Mouse (Mus musculus) right cerebral cortex, postnatal 10 days (tissue): Measurements from ENCODE around the gene Cemip.

Source experiments
- DNase-seq, 2 experiments: peaks; one replicate each; pipeline ENCODE4 v3.0.0; 2021; ENCODE audit warnings: low spot score in 2 of 2

Cemip gene

GRCm38 (mm10) chr7:84096501-84096900 is 10.2 kb upstream of the Cemip start:
- peak; percentile 54 to 73 for DNase-seq

DNA sequence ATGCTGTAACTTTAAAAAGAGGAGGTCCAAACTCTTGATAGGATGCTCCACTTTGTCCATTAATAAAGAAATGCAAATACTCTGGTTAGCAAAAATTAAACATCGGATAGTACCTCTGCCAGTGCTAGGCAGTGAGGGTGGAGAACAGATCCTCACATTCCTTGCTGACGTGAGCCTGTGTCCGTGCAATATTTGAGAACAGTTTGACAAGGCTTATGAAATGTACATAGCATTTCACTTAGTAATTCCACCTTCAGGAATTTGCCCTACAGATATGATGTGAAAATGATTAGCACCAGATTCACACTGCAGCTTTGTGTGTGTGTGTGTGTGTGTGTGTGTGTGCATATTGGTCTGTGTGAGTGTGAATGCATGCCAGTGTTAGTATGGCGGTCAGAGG is 4.5 kb upstream of the Cemip start:
- DNase-seq, result no peak

DNA sequence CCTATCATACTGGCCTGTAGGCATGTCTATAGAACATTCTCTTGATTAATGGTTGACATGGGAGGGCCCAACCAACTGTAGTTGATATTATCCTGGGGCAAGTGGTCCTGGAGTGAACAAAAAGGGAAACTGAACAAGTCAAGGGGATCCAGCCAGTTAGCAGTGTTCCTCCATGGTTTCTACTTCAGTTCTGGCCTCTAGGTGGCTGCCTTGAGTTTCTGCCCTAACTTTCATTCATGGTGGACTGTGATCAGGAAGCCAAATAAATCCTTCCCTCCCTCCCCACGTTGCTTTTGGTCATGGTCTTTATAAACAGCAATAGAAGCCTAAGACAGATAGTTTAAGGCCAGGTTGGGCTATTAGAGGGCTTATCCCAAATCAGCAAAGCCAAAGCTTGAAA is 3.5 kb upstream of the Cemip start:
- no peak for DNase-seq

DNA sequence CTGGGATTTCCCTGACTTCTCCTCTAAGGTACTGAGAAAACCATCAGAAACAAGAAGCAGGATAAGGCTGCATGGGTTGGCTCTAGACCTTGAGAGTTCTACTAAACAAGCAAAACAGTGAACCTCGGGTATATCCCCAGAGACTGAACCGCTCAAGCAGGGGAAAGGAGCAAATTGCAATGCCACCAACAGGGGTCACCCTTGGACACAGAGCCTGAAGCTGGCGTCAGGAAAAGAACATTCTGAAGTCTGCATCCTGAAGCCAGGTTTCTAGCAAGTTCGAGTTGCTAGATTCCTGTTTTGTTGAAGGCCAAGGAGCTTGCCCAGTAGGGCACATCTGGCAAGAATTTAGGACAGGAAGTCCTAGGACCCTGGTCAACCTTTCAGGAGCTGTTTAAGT is 2.7 kb upstream of the Cemip start:
- peak; percentile 69 to 82 for DNase-seq

- no peak for DNase-seq
Observed at GRCm38 (mm10) chr7:84088191-84088590, 1.9 kb upstream of the Cemip start.

DNA sequence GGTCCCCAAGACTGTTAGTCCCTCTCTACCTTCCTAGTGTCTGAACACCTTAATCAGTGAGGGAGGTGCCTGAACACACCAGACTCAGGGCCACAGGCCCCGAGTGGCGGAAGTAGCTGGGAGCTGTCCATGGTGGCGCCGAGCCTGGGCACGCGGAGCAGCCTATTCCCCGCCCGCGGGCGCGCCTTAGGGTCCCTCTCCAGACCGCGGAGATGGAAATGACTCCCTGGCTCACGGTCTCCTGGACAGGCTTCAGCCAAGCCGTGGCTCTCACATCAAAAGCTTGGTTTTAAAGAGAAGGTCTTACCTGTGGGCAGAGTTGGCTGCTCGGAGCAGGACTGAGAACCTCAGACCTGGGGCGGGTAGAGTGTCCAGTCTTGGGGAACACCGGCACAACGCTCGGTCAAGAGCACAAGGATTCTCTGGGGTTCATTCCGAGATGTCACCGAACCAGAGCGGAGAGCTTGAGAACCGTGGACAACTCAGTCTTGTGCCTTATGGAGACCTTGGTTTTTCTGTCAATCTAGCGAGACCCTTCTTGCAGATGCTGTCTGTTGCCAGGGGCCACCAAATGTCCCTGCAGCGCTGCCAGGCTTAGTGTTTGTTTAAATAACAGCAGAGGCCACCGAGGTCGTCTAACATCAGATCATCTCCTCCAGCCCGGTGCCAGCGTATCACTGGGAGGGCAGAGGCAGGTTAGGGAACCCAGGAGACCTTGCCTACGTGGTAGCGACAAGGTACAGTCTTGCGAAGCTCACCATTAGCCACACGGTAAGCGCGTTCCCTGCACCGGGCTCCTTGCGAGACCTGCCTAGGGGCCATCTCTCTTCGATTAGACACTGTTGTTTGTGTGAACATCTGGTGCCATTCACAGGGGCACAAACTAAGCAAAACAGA is 1.0 kb downstream of the Cemip start:
- peak; percentile 30 to 36 for DNase-seq

- no peak for DNase-seq
Observed at GRCm38 (mm10) chr7:84077257-84078013, 8.9 kb downstream of the Cemip start.

- DNase-seq, result no peak
Observed at GRCm38 (mm10) chr7:84074266-84074665, 12.0 kb downstream of the Cemip start.

DNA sequence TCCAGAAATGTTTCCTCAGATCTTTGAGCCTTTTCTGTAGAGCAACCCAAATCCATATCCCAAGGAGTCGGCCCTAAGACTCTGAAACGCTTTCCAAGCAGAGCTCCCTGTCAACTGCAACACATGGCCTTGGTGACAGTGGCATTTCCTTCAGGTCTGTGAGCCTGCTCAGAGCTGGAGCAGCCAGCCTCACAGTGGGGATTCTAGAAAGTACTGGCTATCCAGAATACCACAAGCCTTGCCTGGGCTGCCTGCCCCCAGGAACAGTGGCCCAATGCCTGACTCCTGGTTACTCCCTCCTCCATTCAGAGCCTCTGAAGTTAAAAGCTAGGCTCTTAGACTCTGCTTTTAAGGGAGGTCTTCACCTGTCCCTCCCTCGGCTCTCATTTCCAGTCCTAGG is 12.4 kb downstream of the Cemip start:
- DNase-seq, result no peak

DNA sequence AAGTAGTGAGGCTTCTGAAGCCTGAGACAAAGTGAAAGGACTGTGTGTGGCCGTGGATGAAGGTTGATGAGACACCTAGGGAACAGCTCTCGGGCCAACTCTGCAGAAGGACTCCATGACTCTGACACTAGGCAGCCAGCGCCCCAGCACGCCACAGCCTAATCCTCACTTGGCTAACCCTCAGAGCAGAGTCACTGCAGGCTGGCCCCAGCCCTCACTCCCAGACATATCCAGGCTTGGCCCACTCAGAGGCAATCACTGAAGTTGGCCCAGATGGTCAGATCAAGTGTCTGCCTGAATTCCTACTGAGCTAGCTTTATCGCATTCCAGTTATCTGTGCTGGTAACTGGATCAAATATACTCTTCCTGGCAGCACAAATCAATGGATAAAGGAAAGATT is 17.4 kb downstream of the Cemip start:
- no peak for DNase-seq

DNA sequence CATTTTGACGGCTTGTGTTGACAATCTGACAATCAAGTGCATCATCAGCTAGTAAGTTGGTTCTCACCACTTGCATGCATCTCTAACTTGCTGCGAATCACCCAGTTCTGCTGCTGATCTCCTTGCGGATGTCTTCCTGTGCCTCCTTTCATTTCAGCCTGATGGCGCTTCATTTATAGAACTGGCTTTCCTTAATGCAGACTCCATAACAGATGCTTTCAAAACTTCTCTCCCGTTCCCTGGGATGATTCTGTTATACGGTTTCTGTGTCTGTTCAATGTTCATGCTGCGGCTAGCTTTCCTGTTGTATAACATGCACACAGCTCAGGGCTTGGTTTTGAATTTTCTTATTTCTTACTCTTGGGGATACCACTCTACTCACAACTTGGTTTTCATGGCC is 26.5 kb downstream of the Cemip start:
- peak in 1 of 2 experiments; percentile 36 for DNase-seq

DNA sequence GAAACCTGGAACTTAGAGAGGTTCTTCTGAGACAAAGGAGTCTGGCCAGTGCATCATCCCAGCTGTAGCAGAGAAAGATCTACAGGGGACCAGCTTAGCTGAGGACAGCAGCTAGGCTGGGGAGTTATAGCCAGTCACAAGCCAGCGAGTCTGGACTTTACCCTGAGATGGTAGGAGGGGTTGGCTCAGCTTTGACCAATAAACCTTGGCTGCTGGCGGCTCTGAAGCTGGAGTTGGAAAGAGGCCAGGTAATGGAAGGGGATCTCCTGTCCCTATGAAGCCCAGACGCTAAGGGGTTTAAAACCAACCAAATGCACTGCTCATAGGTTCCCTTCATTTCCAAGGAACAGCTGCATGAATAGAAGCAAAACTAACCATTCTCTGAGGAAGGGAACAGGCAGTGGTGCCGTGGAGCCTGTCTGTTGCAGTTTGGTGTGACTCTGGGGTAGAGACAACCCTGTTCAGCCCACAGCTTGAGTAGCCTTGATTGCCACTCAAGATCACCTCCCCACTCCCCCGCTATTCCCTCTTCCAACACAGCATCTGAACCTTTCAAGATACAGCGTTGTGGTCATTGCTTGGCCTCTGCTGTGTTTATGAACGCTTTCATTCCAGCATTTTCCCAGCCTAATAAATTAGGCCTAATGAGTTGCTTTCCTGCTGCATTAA is 30.2 kb downstream of the Cemip start:
- DNase-seq, result no peak

GRCm38 (mm10) chr7:84053856-84054255 is 32.4 kb downstream of the Cemip start:
- DNase-seq, result no peak

DNA sequence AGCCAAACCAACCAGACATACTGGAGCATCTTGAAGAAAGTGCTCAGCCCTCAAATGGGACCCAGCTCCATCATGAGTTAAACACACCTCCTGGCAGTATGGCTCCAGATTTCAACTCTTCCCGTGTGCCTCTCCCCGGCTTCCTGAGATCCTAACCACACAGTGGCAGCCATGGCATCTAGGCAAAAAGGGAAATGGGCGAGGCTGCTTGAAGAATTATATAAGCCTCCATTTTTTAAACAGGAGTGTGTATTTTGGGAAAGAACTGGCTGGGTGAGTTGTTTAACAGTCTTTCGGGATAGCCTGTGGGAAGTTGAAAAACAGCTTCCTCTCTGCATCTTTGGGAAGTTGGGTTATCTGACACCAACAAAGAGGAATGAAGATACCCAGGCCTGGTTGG is 34.9 kb downstream of the Cemip start:
- DNase-seq, result no peak

DNA sequence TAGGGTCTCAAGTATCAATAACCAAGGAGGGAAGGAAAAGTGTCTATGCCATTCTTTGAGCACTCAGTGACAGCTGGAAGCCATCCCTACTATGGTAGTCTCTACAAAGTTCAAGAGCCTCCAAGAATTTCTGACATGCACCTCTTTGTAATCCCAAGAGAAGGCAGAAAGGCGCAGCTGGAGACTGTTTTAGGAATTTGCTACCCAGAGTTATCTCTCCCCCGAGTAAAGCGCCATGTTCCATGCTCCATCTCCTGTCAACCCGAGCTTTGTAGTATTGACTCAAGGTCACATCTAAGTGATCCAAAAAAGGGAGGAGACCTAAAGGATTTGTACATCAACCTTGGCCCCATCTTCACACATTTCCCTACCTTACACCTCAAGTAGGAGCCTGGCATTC is 40.8 kb downstream of the Cemip start:
- no peak for DNase-seq

DNA sequence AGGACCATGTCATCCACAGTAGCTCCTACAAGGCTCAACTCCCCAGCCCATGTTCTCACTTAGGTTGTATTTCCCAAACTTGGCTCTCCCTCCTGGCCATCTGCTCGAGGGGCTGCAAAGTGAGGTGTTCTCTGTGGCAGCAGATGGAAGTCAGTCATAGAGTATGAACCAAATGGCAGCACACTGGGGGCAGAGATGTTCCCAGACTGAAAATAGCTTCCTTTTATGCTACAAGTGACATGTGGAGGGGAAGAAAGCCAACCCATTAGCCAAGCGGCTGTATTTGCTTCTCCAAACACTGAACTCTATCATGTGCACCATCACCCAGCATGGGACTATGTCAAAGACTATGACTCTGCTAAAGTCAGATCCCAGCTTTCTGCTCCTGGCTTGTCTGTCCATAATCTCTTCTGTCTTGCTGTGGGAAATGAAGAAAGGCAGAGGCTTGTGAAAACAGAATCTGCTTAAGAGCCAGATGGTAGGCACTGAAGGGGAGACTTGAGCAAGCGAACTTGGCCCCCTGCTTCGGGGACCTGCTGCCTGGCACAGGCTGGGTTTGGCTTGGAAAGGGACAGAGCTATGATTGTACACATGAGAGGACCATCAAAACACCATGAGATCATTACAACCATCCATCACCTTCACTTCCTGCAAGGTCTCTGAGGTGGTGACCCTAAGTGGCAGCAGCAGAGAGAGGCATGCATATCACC is 41.6 kb downstream of the Cemip start:
- peak; percentile 60 to 75 for DNase-seq

- DNase-seq, result no peak
Observed at GRCm38 (mm10) chr7:84042726-84043125, 43.6 kb downstream of the Cemip start.

DNA sequence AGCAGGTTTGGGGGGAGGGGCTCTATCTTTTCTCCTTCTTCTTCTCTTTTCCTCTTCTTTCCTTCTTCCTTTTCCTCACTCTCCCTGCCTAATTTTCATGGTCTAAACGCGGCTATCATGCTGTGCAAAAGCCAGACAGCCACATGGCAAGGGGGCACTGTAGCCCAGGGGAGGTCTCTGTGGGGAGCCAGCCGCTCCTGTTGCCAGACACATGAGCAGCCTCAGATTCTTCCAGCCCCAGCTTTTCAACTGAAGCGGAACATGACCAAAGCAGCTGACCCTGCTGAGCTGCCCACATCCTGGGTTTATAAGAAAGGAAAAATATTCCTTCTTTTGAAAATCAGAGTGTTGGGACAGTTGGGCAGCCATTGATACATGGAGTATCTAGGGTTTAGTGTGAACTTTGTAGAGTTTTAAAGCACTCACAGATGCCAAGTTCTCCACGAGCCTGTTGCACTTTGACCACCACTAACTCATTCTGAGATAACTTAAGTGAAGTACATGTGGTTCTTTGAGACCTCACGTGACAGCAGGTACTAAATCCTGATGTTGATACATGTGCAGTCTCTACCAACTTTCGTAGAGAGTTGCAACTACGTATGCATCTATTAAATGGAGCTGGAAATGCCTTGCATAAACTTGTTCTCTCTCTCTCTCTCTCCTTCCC is 46.3 kb downstream of the Cemip start:
- no peak for DNase-seq

GRCm38 (mm10) chr7:84038642-84039041 is 47.7 kb downstream of the Cemip start:
- DNase-seq, result no peak

DNA sequence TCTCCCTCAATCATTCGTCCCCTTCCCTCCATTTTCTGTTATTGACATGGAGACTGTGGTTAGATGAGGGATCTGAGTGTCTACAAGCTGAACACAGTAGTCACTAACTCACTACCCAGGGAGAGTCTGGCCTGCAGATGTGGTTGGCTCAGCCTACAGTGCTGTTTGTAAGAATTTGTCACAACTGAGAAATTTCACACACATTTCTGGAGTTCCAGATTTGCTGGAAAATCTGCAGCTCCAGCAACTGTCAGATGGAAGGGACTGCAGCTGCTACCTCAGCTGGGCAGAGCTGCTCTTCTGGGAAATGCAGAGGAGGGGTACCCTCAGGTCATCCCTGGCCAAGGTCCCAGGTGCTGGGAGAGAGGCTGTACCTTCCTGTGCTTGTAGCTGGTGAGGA is 53.5 kb downstream of the Cemip start:
- peak in 1 of 2 experiments; percentile 44 for DNase-seq

DNA sequence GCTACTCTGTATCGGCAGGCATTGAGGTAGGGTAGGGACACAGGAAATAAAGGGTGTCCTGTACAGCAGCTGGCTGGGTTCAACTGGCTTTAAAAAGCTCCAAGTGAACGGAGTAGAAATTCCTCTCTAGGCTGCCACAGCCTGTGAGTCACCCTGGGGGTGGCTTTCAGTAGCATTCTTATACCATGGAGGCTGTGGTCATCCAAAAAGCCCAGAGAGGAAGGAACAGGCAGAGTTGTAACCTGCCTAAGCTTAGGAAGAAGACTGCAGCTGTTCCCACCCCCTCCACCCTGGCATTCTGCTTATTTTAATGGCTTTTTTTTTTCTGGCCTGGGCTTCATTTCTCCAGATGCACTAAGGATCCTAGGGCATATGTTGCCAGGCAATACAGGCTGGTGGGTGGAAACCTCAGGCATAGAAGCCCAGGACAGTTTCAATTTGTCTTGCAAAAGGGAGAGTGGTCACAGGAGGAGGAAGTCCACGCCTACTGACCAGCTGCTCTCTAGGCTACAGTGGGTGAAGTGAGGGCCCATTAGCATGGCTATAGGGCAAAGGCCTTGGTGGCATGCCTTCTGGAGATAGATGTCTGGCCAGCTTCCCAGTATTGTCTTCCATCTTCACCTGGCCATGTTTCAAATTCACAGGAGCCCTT is 57.1 kb downstream of the Cemip start:
- no peak for DNase-seq
